Mouse (Mus musculus) limb, embryonic 11.5 days (tissue): Measurements from ENCODE around the gene Rab7. TPM values are rescaled to one million over a fixed set of nuclear protein-coding genes. Genes with fewer than 3 reads are reported as not detected.

Experiments
- ATAC-seq: fragments of 200-750 bp; cut with Nextera tagmentation; 2 replicates; pipeline ENCODE4 v1.8.0; 2017; ENCODE audit warnings: low read depth; ENCODE audit not compliant: insufficient number of reproducible peaks, low FRiP score, low TSS enrichment
- DNase-seq: peaks from one replicate; pipeline ENCODE4 v3.0.0-alpha.2; 2015; ENCODE audit warnings: low spot score
- H3K27ac ChIP-seq: fragments of 300-500 bp; sonication (generic); replicated peaks from 2 replicates; pipeline ENCODE4 v1.5.1; 2014; ENCODE audit warnings: low read depth, mild to moderate bottlenecking, low read length
- H3K27me3 ChIP-seq: fragments of 300-500 bp; sonication (generic); 2 replicates; pipeline ENCODE4 v1.6.1; 2014; ENCODE audit warnings: mild to moderate bottlenecking, low read length, mixed read lengths; ENCODE audit not compliant: control insufficient read depth, insufficient read depth
- H3K36me3 ChIP-seq: fragments of 300-500 bp; sonication (generic); 2 replicates; pipeline ENCODE4 v1.6.1; 2014; ENCODE audit warnings: mild to moderate bottlenecking, low read length, moderate library complexity, mixed read lengths; ENCODE audit not compliant: control insufficient read depth, insufficient read depth
- H3K4me1 ChIP-seq: fragments of 300-500 bp; sonication (generic); 2 replicates; pipeline ENCODE4 v1.6.1; 2014; ENCODE audit warnings: low read length, mixed read lengths; ENCODE audit not compliant: control insufficient read depth, insufficient read depth
- H3K4me2 ChIP-seq: fragments of 300-500 bp; sonication (generic); 2 replicates; pipeline ENCODE4 v1.6.1; 2014; ENCODE audit warnings: low read depth, mild to moderate bottlenecking, moderate library complexity; ENCODE audit not compliant: severe bottlenecking
- H3K4me3 ChIP-seq: fragments of 300-500 bp; sonication (generic); 2 replicates; pipeline ENCODE4 v1.5.1; 2014; ENCODE audit warnings: low read depth, low read length
- H3K9ac ChIP-seq: fragments of 300-500 bp; sonication (generic); 2 replicates; pipeline ENCODE4 v1.6.1; 2014; ENCODE audit warnings: mild to moderate bottlenecking, low read length
- H3K9me3 ChIP-seq: fragments of 300-500 bp; sonication (generic); 2 replicates; pipeline ENCODE4 v1.6.1; 2016; ENCODE audit warnings: low read length; ENCODE audit not compliant: control insufficient read depth
- WGBS: fragments of 180-500 bp; shearing (Covaris S2); extraction: QIAGEN DNeasy Blood & Tissue Kit; methylation state at CpG from one replicate; pipeline ENCODE4 v1.1.7; 2014; 5-methylcytosine and 5-hydroxymethylcytosine counted together
- polyA plus RNA-seq: library from polyadenylated mRNA; unstranded; fragments of >200 nt; fragmentation: Nextera tagmentation; extraction: Ambion mirVana; gene quantifications from 2 replicates; pipeline ENCODE4 v1.2.1, GENCODE M21; 2014

Gene Rab7
- polyA plus RNA-seq, 1 experiment from 2014 or later: 216 TPM

DNA sequence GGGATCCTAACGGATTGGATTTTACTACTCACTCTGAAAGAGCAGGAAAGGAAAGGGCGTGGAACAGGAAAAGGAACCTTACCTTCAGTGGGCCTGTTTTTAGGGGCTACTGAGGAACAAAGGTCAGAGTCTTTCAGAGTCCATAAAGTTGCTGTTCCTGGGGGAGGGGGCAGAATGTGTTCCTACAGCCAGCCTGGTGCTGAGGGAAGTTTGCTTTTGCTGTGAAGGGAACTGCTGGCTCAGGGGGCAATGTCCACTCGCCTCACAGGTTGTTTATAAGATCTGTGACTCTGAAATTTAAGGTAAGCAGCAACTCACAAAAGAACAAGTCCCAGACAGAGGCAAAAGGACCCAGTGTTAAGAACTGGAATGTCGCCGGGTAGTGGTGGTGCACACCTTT is 26.1 kb upstream of the Rab7 start:
- no peak overlapping the region for H3K4me2 ChIP-seq
- H3K9ac ChIP-seq: no peak overlapping the region
- ATAC-seq (no peak), DNase-seq (no peak)
- H3K27me3 ChIP-seq: no peaks in the 10 kb centered on the region
- 74% methylated on average over 5 of the region's 5 CpGs for WGBS
- no peak overlapping the region for H3K27ac ChIP-seq
- H3K36me3 ChIP-seq: no peaks in the 10 kb centered on the region
- no peak overlapping the region for H3K4me3 ChIP-seq
- H3K9me3 ChIP-seq: no peaks in the 10 kb centered on the region
- H3K4me1 ChIP-seq: no peaks in the 10 kb centered on the region

GRCm38 (mm10) chr6:88070468-88070867 is 25.4 kb upstream of the Rab7 start:
- no peak for ATAC-seq
- 74% methylated on average over 6 of the region's 6 CpGs for WGBS

DNA sequence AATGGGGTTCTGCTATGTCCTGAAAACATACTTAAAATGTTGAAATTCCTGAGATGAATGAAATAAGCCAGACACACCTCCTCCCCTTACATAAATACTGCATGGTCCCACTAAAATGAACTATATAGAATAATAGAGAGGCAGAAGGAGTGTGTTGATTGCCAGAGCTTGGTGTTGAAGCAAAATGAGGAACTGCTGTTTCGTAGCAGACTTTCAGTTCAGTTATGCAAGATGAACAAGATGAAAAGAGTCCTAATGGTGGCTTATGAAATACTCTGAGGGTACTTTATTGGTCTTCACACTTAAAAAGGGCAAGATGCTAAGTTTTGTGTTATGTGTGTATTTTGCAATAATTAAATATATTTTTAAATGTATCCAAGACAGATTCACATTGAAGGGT is 23.7 kb upstream of the Rab7 start:
- WGBS: 78% methylated on average over 1 of the region's 1 CpGs
- H3K9me3 ChIP-seq: no peaks in the 10 kb centered on the region
- ATAC-seq: no peak

More at GRCm38 (mm10) chr6:88070468-88070867, 25.4 kb upstream of the Rab7 start:
- H3K27me3 ChIP-seq: no peaks in the 10 kb centered on the region
- no peak for DNase-seq
- H3K4me1 ChIP-seq: no peaks in the 10 kb centered on the region
- no peak overlapping the region for H3K9ac ChIP-seq
- no peak overlapping the region for H3K4me2 ChIP-seq
- no peaks in the 10 kb centered on the region for H3K9me3 ChIP-seq
- H3K36me3 ChIP-seq: no peaks in the 10 kb centered on the region
- H3K27ac ChIP-seq: no peak overlapping the region
- no peak overlapping the region for H3K4me3 ChIP-seq

GRCm38 (mm10) chr6:88067722-88068121 is 22.7 kb upstream of the Rab7 start:
- H3K27me3 ChIP-seq: no peaks in the 10 kb centered on the region
- DNase-seq (no peak), ATAC-seq (no peak)
- no peaks in the 10 kb centered on the region for H3K4me1 ChIP-seq
- H3K9ac ChIP-seq: no peak overlapping the region
- H3K36me3 ChIP-seq: no peaks in the 10 kb centered on the region
- H3K4me2 ChIP-seq: no peak overlapping the region
- 57% methylated on average over 3 of the region's 3 CpGs for WGBS
- H3K27ac ChIP-seq: no peak overlapping the region
- no peak overlapping the region for H3K4me3 ChIP-seq
- H3K9me3 ChIP-seq: no peaks in the 10 kb centered on the region

More for the DNA sequence above, 23.7 kb upstream of the Rab7 start:
- no peaks in the 10 kb centered on the region for H3K36me3 ChIP-seq
- no peak overlapping the region for H3K4me3 ChIP-seq
- H3K4me1 ChIP-seq: no peaks in the 10 kb centered on the region
- no peak for DNase-seq
- no peaks in the 10 kb centered on the region for H3K27me3 ChIP-seq
- no peak overlapping the region for H3K27ac ChIP-seq
- no peak overlapping the region for H3K4me2 ChIP-seq
- H3K9ac ChIP-seq: no peak overlapping the region

- Histone ChIP-seq H3K4me1 (no peaks in the 10 kb centered on the region), H3K4me3 (no peak overlapping the region), H3K27me3 (no peaks in the 10 kb centered on the region), H3K4me2 (no peak overlapping the region), H3K36me3 (no peaks in the 10 kb centered on the region), H3K9me3 (no peaks in the 10 kb centered on the region), H3K27ac (no peak overlapping the region), H3K9ac (no peak overlapping the region)
- DNase-seq: no peak
- ATAC-seq: no peak
- 73% methylated on average over 3 of the region's 3 CpGs for whole genome bisulfite sequencing
Observed at GRCm38 (mm10) chr6:88065968-88066367, 20.9 kb upstream of the Rab7 start.

DNA sequence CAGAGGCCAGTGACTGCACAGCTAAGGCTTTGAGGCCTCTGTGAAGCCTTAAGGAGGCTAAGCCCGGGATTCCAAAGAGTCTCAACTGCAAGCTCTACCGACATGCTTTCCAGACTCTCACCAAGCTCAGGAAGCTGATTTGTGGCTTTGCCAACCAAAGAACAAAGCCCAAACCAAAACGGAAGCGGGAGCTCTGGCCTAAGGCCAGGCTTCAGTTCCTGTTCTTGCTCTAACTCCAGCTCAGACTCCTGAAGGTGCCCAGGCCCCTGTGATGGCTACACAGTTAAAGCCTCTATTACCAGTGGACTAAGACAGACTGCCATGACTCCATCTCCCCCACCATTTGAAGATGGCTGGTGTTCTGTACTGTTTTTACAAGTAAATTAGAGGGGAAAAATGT is 20.0 kb upstream of the Rab7 start:
- no peak overlapping the region for H3K4me2 ChIP-seq
- no peaks in the 10 kb centered on the region for H3K4me1 ChIP-seq
- DNase-seq (no peak), ATAC-seq (no peak)
- no peak overlapping the region for H3K27ac ChIP-seq
- H3K9ac ChIP-seq: no peak overlapping the region
- no peaks in the 10 kb centered on the region for H3K36me3 ChIP-seq
- no peaks in the 10 kb centered on the region for H3K27me3 ChIP-seq
- H3K4me3 ChIP-seq: no peak overlapping the region
- H3K9me3 ChIP-seq: no peaks in the 10 kb centered on the region
- 73% methylated on average over 4 of the region's 4 CpGs for WGBS

DNA sequence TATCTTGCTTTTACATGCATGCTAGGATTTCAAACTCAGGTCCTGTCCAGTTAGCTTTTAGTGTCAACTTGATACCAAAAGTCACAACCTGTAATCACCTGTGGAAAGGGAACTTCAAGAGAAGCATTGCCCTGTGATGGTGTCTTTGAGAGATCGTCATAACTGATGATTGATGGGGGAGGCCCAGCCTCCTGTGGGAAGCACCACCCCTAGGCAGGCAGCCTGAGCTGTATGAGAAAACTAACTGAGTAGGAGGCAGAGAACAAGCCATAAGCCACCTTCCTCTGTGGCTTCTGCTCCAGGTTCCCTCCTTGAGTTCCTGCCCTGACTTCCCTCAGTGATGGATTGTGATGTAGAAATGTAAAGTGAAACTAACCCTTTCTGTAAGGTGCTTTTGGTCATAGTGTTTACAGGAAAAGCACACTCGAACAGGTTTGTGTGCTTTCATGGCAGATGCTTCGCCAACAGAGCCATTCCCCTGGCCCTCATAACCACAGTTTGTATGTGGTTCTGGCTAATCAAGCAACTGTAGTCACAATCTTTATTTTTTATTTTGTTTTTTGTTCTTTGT is 19.1 kb upstream of the Rab7 start:
- 86% methylated on average over 3 of the region's 3 CpGs for WGBS

DNA sequence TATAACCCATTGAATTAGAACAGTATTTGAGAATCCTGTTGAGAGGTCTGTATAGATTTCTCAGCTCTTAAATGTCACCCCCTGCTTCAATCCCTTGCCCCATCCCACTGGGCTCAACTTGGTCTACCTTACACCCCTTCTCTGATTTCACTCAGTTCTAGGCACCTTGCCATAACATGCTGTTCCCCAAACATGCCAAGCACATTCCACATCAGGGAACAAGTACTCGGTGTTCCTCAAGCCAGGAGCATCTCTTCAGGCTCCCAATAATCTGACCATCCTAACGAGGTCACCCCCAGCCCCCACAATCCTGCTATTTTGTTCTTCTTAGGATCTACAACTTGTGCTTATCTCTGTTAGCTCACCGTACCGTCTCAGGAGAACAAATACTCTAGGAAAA is 17.3 kb upstream of the Rab7 start:
- Histone ChIP-seq H3K9me3 (no peaks in the 10 kb centered on the region), H3K4me3 (no peak overlapping the region), H3K27me3 (no peaks in the 10 kb centered on the region), H3K4me2 (no peak overlapping the region), H3K36me3 (no peaks in the 10 kb centered on the region), H3K27ac (no peak overlapping the region), H3K4me1 (no peaks in the 10 kb centered on the region), H3K9ac (no peak overlapping the region)
- no peak for DNase-seq
- ATAC-seq: no peak
- WGBS: 86% methylated on average over 4 of the region's 4 CpGs

More for the DNA sequence above, 19.1 kb upstream of the Rab7 start:
- DNase-seq: no peak
- Histone ChIP-seq H3K36me3 (no peaks in the 10 kb centered on the region), H3K4me1 (no peaks in the 10 kb centered on the region), H3K27ac (no peak overlapping the region), H3K9ac (no peak overlapping the region), H3K9me3 (no peaks in the 10 kb centered on the region), H3K4me3 (no peak overlapping the region), H3K4me2 (no peak overlapping the region), H3K27me3 (no peaks in the 10 kb centered on the region)
- ATAC-seq: no peak

DNA sequence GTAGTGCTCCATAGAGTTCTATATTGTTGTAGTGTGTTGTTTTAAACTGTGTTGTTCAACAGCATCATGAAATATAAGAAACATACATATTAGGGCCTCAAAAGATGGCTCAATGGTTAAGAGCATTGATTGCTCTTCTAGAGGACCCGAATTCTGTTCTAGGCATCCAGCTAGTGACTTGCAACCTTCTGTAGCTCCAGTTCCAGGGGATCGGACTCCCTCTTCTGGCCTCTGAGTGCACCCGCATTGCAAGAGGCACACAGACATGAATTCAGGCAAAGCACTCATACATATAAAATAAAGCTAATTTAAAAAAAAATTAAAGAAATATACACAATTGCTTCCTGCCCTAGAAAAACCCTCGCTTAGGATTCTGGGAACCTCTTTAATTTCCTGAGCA is 16.3 kb upstream of the Rab7 start:
- Histone ChIP-seq H3K9ac (no peak overlapping the region), H3K4me3 (no peak overlapping the region), H3K27ac (no peak overlapping the region), H3K9me3 (no peaks in the 10 kb centered on the region), H3K4me1 (no peaks in the 10 kb centered on the region), H3K27me3 (no peaks in the 10 kb centered on the region), H3K4me2 (no peak overlapping the region), H3K36me3 (no peaks in the 10 kb centered on the region)
- ATAC-seq (no peak), DNase-seq (no peak)
- WGBS: 84% methylated on average over 4 of the region's 4 CpGs
